Mouse (Mus musculus): ENCODE measurements around the gene Rmnd5a. TPM values are rescaled to one million over a fixed set of nuclear protein-coding genes. Genes with fewer than 3 reads are reported as not detected.
A peak's percentile ranks its signal among the peaks of the same experiment; 100 is the strongest.

Gene Rmnd5a
- total RNA-seq, 2 experiments from 2014 or later, result 37.9 to 39.9 TPM

DNA sequence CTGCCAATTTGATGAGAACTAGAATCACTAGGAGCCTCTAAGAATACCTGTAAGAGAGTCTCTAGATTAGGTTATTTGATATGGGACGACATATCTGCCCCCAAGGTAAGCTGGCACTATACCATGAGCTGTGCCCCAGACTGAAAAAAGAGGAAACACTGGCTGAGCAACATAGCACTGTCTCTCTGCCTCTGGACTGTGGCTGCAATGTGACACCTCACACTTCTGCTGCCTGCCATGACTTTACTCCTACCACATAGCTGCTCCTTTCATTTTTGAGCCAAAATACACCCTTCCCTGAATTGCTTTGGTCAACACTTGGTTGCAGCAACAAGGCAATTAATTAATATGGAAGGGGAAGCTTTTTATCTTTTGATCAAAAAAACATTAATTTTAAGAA, 4.3 kb upstream of the Rmnd5a start:
- no peak for ATAC-seq (replicated peaks; ENCODE audit: poor library complexity)

- no peak for ATAC-seq (replicated peaks; ENCODE audit: poor library complexity)
These were observed 1.7 kb upstream of the Rmnd5a start for GRCm38 (mm10) chr6:71442130-71442529.

- peak; percentile 2 for ATAC-seq (replicated peaks; ENCODE audit: poor library complexity)
These were observed 779 bp upstream of the Rmnd5a start for GRCm38 (mm10) chr6:71441251-71441580.

DNA sequence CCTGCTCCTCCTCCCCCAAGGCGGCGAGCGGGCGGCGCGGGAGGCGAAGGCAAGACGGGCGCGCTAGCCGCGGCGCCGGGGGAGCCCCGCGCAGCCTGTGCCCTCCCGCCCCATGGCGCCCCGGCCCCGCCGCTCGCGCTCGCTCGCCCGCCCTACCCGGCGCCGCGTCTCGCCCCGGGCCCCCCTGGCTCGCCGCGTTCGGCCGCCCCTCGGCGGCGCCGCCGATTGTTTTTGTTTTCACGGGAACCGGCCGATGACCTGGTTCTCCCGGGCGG, 283 bp downstream of the Rmnd5a start:
- ATAC-seq (replicated peaks; ENCODE audit: poor library complexity), result no peak

- no peak for ATAC-seq (replicated peaks; ENCODE audit: poor library complexity)
These were observed 776 bp downstream of the Rmnd5a start for GRCm38 (mm10) chr6:71439506-71440216.

DNA sequence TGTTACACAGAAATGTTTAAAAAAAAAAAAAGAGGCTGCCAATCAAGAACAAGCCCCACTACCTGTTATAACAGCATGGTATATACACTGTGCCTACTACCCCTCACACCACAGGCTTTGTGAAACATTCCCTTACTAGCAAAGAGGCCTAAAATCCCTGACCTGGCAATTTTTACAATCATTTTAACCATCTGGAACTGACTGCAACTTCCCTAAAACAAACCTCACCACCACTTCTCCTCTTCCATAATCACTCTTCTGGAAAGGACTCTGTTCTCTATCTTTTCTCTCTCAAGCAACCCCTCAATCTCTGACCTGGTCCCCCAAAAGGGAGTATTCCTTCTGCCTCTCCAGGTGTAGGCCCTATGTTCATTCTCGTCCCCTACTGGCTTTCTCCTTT, 2.4 kb downstream of the Rmnd5a start:
- 0 out of 2 replicates have a peak, but pooled peaks have one; percentile 5 for ATAC-seq (replicated peaks; ENCODE audit: poor library complexity)

DNA sequence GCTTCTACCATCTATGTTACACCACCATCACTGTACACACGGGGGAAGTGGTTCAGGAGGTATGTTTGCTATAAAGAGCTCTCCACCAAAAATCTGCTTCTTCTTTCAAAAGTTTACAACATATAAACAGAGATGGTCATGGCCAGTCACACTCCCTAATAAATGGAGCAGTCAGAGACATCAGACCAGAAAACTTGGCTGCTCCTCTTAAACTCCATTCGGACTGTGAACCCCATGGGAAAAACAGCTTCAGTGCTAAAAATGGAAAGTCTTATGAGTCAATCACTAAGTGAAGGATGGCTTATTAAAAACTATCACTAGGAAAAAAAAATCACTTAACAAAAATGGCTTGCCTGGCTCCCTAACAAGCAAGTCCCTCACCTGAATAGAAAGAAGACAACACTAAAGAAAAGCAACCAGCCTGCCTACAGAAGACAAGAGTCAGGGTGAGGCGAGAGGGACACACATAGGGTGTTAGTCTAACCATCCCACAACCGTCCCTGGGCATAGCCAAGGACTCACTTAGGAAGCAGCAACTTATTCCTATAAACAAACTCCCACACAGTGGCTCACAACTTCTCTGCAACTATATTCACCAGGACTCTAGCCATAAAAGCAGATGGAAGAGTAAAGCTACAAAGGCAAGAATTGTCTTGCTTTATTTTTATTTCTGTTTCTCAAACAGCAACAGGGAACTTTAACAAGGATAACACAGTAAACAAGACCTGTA, 12.3 kb downstream of the Rmnd5a start:
- no peak for ATAC-seq (replicated peaks; ENCODE audit: poor library complexity)

DNA sequence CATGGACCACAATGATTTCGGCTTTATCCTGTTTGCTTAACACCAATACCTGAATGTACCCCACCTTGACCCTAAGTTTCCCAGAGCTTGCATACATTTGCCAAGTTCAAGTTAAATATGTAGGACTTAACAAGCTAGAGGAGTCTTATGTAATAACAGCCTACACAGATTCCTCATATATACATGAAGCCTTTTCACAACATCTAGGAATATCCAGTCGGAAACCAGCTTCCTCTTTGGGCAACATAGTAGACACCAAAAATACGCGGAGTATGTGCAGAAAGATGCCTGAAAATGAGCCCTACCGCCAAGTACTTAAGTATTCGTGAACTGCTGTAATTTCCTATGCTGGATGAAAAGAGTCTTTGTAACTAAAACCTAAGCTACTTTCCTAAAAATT, 14.8 kb downstream of the Rmnd5a start:
- ATAC-seq (replicated peaks; ENCODE audit: poor library complexity), result no peak

GRCm38 (mm10) chr6:71423116-71423515, 17.3 kb downstream of the Rmnd5a start:
- ATAC-seq (replicated peaks; ENCODE audit: poor library complexity), result 0 out of 2 replicates have a peak, but pooled peaks have one; percentile 42

GRCm38 (mm10) chr6:71422162-71422561, 18.3 kb downstream of the Rmnd5a start:
- no peak for ATAC-seq (replicated peaks; ENCODE audit: poor library complexity)

GRCm38 (mm10) chr6:71420848-71421247, 19.6 kb downstream of the Rmnd5a start:
- ATAC-seq (replicated peaks; ENCODE audit: poor library complexity), result no peak

GRCm38 (mm10) chr6:71418874-71419273, 21.6 kb downstream of the Rmnd5a start:
- peak; percentile 91 for ATAC-seq (replicated peaks; ENCODE audit: poor library complexity)

DNA sequence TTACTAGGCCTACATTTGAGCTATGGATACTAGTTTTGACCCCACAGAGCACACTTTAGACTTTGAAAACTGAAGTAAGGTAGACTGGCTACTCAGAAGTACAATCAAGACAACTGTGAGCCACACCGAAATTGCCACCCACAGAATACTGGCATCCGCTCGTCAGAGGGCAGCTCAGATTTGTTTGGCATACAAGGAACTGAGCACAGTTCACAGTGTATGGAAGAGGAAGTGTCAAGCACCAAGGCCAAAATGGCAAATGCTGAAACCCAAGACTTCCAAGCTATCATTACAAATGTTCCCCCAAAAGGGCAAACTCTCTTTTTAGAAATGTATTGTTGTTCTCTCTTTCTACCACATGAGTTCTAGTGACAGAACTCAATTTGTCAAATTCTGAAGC, 25.0 kb downstream of the Rmnd5a start:
- no peak for ATAC-seq (replicated peaks; ENCODE audit: poor library complexity)

GRCm38 (mm10) chr6:71414624-71415023, 25.8 kb downstream of the Rmnd5a start:
- no peak for ATAC-seq (replicated peaks; ENCODE audit: poor library complexity)

DNA sequence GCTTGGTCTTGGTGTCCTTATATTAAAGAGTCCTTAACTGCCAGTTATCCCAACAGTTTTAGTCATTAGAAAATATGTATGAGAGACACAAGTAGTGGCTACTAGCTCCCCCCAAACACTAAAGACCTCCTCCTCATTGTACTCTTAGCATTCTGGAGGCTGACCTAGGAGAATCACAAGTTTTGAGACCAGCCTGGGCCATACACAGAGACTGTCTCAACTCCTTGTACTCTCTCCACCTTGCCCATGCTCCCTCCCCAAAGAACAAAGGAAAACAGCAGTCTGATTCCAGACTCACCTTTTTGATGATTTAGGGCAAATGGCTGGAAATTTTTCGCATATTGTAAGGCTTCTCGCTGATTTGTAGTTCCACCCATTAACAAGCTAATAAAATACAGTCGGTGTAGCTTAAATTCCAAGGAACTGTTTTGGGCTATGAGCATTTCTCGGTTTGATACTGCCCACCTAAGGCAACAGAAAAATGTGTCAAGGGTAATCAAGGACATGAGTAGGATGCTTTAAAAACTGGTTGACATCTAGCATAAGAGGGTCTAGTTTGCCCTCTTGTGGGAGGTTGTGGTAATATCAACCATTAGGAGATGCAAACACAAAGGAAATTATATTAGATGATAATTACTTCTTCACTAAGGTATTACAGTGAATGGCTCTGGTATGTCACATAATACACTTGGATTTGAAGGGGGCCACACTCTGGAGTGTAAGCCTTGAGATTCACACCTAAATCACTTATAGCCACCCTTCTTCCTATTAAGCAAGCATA, 41.4 kb downstream of the Rmnd5a start:
- ATAC-seq (replicated peaks; ENCODE audit: poor library complexity), result peak; percentile 69

- no peak for ATAC-seq (replicated peaks; ENCODE audit: poor library complexity)
These were observed 43.7 kb downstream of the Rmnd5a start for GRCm38 (mm10) chr6:71396761-71397160.

- no peak for ATAC-seq (replicated peaks; ENCODE audit: poor library complexity)
These were observed 44.4 kb downstream of the Rmnd5a start for GRCm38 (mm10) chr6:71396016-71396415.

DNA sequence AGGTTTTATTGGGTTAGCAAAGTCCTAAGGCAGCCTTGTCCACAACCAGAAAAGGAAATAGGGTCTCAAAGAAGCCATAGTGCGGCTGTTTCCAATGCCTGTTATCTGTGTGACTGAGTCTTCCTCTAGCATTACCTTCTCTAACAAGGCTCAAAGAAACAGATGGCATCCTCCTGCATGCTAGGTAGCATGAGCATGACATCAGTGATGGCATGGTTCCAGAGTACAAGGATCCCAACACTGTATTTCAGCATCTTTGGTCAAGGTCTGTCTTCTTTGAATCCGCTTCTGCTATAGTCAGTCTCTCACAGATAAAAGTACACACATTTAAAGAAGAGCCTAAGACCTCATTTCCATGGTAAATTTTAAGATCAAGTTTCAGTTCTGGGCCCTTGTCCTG, 49.9 kb downstream of the Rmnd5a start:
- ATAC-seq (replicated peaks; ENCODE audit: poor library complexity), result no peak

DNA sequence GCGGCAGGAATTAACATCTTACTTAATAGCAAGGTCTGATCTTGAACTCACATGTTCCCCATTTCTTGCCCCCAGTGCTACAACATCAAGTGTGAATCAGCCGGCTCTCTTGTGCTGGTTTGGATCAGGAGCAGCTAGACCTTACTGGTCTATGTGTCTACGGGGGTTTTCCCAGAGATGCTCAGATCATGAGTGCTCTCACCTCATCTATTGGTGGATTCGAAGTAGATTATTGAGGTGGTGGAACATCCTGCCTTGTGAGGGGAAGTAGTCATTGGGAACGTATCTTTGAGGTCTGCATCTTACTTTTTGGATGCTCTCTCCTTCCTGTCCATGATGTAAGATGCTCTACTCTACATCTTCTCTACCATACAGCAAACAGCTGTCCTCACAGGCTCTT, 58.8 kb downstream of the Rmnd5a start:
- ATAC-seq (replicated peaks; ENCODE audit: poor library complexity), result no peak

DNA sequence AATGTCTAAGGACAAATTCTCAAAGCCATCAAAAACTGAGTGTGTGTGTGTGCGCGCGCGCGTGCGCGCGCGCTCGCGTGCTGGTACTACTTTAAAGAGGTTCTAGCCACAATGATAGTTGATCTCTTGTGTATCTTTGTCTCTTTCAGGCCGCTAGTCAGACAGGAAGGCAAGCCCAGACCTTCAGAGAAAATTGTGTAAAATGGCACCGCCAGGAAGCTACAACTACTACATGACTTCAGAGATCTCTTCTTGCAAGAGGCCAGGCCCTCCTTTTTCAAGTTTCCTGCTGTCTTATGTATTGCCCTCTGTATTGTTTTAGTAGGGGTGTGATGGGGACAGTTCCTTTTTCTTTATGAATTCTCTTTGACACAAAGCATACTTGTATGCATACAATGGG, 63.7 kb downstream of the Rmnd5a start:
- no peak for ATAC-seq (replicated peaks; ENCODE audit: poor library complexity)

GRCm38 (mm10) chr6:71374921-71375320, 65.5 kb downstream of the Rmnd5a start:
- no peak for ATAC-seq (replicated peaks; ENCODE audit: poor library complexity)

- ATAC-seq (replicated peaks; ENCODE audit: poor library complexity), result no peak
These were observed 66.1 kb downstream of the Rmnd5a start for GRCm38 (mm10) chr6:71374311-71374829.
